Mouse (Mus musculus): ENCODE results near the gene Atp1b3. TPM values are rescaled to one million over a fixed set of nuclear protein-coding genes. Genes with fewer than 3 reads are reported as not detected.
"Not testable (repeated sequence)": the region's sequence is repeated elsewhere in the genome, so short reads cannot be mapped to it uniquely, and the experiment has no call there.

The Atp1b3 gene
- polyA plus RNA-seq (2017; shearing (Covaris generic)): 100 to 1,000 TPM; 275 to 348 TPM

DNA sequence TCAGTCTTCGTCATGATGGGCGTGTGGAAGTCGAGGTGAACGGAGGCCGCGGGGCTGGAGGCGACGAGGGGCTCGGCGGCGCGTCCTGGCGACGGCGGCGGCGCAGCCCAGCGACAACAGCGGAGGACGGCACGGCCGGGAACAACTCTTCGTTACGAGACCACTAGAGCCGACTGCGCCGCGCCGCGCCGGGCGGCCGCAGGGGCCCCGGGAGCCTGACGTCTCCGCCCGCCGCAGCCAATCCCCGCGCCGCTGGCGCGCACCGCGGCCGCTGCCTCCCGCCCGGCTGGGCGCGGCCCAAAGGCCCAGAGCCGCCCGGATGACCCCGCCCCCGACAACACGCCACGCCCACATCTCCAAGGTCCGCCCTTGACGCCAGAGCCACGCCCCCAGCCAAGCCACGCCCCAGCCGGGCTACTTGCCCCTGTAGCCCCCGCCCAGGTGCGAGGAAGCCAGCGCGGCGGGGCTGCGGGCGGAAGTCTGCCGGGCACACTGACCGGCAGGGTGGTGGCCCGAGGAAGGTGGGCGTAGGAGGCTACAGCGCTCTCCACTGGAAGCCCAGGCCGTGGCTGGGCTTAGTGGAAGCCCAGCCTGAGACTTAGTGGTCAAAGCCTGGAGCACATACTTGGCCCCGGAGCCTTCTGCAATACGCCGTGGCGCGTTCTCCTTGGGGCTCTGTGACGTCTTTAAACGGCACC is at the start of gene Atp1b3:
TSS of gene Atp1b3 (minus strand) at position 302 of the 698 bp plus-strand sequence.
- peak; percentile 84 for ATAC-seq

DNA sequence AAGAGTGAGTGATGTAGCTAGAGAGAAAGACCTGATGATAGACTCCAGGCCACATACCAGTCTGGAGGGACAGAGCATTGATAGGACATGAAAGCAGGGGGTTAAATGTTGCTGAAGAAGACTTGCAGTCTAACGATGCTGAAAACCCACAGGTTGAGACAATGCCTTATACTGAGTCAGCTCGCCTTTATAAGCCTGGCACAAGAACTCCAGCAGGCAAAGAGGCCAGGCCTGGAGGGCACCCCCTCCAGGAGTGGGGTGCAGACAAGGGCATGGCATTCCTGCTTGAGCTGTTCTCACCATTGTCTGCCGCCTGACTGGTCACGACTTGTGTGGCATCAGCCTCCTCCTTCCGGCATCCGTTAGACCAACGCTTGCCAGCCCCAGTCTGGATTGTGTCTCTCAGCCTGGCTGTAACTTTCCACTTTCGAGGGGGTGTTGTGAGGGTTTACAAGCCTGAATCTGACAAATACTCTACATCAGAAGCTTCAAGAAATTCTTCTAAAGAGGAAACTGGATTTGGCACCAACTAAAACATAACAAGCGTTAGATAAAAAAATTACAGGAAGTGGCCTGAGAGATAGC is 48.7 kb upstream of the Atp1b3 start:
- ATAC-seq: no peak

DNA sequence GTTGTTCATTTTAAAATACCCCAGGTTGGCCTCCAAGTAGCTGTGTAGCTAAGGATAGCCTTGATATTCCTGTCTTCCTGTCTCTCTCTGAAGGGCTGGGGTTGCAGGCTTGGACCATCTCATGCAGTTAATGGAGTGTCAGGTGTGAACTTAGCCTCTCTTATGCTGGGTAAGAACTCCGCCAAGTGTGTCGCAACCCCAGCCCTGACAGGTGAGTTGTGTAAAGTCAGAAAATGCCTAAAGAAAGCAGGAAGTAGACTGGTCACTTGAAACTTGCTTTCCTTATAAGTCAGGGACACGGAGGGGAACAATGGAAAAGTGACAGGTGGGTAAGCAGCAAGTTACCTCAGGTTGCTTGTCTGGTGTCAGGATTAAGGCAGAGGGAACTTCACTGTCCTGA is 40.1 kb upstream of the Atp1b3 start:
- no peak for ATAC-seq

DNA sequence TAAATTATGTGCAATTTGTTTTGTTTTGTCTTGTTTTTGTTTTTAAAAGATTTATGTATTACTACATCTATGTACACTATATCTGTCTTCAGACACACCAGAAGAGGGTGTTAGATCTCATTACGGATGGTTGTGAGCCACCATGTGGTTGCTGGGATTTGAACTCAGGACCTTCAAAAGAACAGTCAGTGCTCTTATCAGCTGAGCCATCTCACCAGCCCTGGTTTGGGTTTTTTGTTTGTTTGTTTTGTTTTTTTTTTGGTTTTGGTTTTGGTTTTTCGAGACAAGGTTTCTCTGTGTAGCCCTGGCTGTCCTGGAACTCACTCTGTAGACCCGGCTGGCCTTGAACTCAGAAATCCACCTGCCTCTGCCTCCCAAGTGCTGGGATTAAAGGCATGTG is 35.7 kb upstream of the Atp1b3 start:
- not testable (repeated sequence) for ATAC-seq

DNA sequence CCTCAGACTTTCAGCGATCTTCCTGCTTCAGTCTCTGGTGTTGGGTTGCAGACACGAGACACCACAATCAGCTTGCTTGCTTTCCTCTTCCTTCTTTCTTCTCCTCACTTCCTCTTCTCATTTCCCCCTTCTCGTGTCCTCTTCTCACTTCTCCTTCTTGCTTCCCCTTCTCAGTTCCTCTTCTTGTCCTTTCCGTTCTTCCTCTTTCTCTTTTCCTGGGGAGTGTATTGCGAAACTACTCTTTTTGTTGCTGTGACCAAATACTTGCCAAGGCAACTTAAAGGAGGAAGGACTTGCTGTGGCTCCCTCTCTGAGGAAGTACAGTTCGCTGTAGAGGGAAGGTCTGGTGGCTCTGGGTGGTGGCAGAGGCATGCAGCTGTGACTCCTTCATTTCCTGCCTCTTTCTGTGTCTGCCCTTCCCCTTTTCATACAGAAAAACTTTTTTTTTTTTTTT is 35.2 kb upstream of the Atp1b3 start:
- ATAC-seq: peak; percentile 48

DNA sequence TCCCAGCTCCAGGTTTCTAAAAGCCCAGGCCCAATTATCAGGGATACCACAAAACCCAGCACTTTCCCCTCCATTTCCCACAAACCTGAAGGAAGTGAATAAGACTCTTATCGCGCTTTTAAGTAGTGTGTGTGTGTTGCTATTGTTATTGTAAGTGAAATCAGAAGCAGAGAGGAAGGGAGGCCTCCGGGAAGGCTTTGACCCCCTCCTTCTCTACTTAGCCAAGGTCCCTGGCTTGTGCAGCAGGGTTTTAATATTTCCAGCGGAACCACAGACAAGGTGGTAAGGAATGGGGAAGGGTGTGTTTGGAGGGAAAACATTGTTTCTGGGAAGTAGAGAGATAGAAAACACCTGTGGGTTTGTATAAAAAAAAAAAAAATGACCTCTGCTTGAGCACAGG is 34.4 kb upstream of the Atp1b3 start:
- ATAC-seq: no peak

DNA sequence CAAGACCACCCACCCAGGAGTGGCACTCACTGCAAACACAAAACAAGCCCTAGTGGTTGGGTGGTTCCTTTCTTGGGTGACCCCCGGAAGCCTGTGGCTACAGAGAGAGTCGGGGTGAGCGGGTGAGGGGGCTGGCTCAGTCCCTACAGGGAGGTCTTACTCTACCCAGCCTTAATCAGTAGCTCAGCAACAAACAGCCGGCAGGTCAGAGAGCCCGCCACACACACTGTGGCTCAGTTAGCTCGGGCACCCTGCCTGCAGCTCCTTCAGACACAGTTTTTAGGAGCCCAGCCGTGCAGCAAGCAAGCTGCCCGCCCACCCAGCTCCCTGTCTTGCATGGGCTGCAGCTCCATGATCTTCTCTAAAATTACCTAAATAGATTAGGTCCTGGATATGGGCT is 33.9 kb upstream of the Atp1b3 start:
- ATAC-seq: no peak

DNA sequence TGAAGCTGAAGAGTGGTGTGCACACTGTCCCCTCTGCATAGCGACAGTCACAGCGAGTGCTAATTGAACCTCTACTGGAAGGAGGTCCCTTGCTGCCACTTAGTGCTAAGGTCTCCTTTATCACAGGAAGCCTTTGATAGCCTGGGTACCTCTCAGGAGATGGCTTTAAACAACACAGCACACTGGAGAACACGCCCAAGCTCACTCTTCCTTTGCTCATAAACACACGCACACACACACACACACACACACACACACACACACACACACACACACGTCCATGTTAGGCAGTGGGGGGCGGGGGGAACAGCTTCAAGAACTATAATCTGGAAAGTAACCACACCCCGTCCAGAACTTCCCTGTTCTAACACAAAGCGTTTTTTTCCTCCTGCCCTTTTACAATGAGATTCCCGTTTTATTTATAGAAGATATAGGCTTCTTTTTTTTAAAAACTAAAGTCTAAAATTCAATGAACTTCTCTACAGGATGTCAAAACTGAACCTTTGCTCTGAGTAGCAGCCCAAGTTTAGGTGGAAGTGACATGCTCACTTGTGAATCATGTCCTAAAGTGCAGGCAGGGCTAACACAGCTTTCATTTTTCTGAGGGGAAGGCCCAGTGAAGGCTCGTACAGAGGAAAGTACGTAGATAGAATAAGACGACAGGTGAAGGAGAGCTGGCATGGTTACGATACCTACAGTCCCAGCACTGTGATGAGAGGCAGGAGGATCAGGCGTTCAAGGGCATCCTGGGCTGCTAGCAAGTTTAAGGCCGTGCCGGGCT is 30.9 kb upstream of the Atp1b3 start:
- peak; percentile 70 for ATAC-seq

DNA sequence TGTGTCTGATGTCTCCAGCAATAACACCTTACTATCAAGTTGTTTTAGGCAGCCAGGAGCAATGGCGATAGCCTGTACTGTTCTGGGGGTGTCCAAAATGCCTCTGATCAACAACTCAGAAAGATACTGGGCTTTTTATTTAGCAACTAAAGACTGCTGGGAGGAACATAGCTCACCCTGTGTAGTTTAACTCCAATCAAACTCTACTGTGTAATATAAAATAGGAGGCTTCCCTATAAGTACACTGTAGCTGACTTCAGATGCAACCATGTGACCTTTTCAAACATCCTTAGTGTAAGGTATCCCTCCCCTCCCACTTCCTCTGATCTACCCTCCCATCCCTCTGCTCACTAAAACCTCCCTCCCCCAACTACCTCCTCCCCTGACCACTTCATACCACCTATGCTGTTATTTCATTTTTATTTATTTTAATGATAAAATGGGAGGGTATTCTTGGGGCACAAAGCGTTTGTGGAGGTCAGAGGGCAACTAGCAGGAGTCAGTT is 29.5 kb upstream of the Atp1b3 start:
- ATAC-seq: peak; percentile 19

DNA sequence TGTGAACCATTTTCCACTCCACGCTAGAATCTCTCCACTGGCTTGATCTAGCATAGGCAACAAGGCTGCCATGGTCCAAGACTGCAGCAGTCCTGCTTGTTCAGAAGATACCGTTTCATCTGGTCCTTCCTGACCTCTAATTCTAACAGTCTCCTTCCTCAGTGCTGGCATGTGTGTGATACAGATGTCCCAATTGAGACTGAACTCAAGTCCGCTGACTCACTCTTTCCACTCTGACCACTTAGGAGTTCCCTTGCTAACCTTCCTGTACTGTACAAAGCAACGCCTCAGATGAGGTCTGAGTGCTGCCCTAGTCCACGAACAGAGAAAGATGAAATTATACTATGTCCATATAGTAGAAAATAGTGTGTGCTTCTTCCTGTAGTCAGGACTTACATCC is 28.9 kb upstream of the Atp1b3 start:
- ATAC-seq: no peak

DNA sequence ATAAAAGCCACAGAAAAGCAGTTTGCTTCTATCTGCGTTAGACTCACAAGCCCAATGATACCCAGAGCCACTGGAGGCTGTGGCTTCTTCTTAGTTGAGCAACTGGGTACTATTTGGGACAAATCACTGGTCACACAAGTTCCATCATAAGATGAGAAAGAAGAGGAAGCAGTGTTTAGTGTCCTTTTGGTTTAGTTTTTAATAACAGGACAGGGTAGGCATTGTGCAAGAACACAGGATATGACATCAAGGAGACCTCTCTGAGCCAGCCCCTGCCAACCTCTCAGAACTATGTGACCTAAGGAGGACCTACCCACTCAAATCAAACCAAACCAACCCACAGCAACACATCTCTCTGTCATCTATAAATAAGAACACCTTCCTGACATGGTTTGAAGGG is 27.7 kb upstream of the Atp1b3 start:
- ATAC-seq: peak; percentile 33

DNA sequence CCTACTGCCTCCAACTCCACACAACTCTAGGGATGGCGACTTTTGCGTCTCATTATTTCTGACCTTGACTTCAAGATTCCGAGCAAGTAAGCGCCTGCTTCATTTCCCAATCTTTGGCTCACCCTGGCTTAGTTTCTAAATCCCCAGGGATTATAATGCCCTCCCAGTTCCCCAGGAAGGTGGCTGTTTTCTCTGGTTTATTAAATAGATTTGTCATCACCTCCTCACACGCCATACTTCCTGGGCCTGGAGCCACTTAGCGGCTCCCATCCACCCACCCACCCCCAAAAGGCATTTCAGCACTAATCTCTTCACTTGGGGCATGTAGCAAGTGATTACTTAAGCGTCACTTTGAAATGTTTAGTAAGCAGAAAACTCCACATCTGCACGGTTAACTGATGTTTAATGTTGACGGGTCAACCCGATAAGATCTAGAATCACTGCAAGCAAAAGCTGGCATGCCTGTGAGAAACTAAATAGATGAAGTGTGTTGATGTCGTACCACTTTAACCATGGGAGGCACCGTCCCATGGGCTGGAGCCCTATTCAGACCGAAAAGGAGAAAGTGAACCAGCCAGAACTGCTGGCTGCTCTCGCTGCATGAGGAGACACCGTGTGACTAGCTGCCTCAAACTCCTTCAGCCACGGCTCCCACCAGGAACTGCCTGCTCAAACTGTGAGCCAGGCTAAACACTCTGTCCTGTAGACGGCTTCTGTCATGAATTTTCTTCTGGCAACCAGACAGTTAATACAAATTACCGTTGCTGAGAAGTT is 19.7 kb upstream of the Atp1b3 start:
- ATAC-seq: no peak

DNA sequence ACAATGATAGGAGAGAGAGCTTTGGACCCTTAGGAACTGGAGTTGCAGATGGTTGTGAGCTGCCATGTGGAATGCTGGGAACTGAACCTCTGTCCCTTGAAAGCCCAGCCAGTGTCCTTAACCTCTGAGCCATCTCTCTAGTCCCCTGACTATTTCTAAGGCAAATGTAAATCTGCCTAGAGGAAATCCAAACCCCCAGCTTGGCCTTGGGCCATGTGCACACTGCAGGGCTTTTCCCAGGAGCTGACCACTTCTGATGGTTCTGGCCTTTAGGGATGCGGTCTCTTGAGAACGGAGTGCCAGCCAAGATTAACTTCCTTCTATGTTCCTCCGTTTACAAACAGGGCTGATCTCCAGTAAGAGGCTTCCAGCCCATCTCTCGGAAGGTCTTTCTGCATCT is 18.5 kb upstream of the Atp1b3 start:
- no peak for ATAC-seq

DNA sequence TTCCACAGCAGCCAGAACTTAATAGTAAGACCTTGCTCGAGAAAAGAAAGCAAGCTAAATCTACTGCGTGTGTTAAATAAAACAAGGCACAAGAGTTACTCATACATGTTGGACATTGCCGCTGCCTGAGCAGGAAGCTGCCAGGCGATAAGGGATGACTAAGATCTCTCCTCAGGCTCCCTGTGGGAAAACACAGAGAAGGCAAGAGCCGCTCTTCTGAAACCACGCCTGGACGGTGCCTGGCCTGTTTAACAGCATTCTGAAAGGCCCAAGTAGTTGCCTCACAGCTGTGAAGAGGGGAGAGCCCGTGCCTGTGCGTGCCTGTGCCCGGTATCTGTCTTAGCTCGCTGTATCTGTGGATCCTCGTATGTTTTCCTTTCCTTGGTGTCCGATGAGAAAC is 17.2 kb upstream of the Atp1b3 start:
- no peak for ATAC-seq

DNA sequence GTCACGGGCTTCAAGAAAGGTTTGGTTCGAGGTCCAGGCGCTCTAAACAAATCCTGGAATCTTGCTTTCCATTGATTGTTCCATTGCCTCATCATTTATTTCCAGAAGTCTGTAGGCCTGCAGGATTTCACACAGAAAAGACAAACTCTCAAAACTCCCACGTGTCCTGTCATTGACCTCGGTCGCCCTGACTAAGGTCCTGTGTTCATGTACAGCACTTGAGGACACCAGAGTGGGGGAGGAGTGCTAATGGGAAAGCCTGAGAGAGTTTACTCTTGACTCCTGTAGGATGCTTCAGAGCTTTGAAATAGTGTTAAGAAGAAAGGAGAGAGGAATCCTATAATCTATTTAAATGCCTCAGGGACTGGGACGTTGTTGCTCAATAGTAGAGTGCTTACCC is 15.3 kb upstream of the Atp1b3 start:
- ATAC-seq: no peak

DNA sequence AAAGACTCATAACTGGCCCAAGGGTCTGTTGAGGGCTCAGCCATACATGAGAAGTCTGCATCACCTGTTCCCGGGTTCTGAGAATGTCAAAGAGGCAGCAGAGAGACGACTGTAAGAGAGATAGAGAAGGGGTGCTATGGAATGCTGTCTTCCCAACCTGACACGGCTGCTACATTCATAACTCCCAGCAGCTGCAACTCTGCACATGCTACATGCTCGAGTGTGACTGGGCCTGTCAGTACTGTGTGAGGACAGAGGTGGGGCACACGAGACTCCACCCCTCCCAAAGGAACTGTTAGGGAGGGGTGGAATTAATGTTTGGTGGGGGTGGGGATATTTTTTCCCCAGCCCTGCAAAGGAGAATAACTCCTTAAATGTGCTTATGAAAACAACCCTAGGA is 14.5 kb upstream of the Atp1b3 start:
- ATAC-seq: no peak

DNA sequence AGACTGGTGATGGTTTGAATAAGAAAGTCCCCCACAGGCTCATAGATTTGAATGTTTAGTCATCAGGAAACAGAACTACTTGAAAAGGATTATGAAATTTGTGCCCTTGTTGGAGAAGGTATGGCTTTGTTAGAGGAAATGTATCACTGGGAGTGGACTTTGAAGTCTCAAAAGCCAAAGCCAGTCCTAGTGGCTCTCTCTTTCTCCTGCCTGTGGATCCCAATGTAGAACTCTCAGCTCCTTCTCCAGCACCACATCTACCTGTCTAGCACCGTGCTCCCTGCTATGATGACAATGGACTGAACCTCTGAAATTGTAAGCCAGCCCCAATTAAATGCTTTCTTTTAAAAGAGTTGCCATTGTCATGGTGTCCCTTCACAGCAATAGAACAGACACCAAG is 12.9 kb upstream of the Atp1b3 start:
- ATAC-seq: no peak

DNA sequence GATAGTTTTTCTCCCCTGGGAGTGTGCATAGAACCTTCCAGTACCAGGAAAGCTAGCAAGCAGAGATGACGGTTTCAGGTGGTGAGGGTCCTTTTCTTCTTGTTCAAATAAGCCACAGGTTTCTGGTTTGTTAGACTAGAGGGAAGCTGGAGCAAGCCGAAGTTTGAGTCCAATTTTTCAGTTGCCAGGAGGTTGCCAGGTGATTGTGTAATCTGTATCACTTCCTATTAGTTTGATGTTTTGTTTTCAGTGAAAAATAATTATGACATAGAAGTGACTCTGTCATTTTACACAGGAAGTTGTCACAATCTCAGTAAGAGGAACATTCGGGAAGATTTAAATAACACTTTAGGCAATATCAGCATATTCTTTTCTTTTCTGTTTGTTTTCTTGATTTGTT is 11.6 kb upstream of the Atp1b3 start:
- no peak for ATAC-seq

DNA sequence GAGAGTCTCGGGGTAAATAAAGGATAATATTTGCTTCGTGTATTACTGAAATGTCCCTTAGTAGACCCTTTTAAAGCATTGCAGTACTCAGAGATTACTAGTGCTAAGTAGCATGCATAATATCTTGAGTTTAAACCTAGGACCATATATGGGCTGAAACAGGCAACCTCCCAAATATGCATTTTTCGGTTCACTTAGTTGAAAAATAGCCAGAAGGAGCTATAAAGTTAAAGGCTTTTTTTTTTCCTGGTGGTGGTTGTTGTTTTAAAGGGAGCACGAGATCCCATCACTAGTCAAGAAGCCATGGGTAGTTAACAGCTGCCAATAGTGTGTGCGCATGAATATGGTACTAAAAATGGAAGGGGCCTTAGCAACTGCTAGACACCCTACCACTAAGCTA is 6.8 kb upstream of the Atp1b3 start:
- no peak for ATAC-seq

DNA sequence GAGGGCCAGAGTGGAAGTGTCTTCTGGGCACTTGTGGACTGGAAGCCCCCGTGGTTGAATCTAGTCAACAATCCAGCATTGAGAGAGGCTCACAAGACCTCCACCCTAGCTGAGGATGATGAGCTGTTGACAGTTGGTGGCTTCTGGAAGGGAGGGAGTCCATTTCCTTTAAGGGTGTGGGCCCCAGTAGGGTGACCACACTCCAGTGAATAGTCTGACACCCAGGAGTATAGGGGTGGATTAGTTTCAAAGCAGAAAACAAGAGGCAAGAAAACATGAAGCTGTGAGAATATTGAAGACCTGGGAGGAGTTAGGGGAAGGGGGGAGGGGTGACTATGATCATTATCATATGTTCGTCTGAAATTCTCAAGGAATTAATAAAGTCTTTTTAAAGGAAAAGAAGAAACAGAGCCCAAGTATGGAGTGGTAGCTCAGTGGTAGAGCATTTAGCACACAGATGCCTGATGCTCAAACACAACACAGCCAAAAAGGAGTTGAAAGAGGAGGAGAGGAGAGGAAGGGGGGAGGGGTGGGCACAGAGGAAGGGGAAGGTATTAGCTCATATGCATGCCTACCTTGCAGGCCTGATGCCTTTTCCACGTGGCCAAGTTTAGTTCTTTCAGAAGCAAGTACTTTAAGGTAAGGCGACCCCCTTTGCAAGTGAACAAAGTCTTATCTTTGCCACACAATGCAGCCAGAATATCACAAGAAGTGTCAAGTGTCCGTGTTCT is 5.6 kb upstream of the Atp1b3 start:
- ATAC-seq: peak; percentile 58

DNA sequence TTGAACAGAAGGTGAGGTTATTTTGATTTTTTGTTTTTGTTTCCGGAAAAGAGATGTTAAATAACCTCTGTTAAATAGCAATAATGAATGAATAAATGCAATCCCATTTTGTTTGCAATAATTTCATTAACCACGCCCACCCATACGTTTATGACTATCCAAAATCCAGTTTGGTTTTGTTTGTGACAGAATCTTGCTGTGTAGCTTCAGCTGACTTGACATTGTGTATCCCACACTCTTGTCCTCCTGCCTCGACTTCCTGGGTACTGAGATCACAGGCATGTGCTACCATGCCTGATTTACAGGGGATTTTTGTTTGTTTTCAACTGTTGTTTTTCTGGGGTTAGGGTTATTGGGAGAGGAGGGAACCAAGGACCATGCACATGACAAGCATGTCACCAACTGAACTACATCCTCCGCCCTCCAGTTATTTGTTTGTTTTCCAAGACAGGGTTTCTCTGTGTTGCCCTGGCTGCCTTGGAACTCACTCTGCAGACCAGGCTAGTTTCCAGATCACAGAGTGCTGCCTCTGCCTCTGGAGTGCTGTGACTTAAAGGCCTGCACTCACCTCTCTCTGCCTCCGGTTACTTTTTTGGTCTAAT is 1.1 kb upstream of the Atp1b3 start:
- ATAC-seq: no peak

Measured in activated CD4-positive, CD25-positive, alpha-beta regulatory T cell, adult 4 months (primary cell).